Comparison of ENCODE assay signal across 24 mouse cellular contexts in the genomic region with DNA sequence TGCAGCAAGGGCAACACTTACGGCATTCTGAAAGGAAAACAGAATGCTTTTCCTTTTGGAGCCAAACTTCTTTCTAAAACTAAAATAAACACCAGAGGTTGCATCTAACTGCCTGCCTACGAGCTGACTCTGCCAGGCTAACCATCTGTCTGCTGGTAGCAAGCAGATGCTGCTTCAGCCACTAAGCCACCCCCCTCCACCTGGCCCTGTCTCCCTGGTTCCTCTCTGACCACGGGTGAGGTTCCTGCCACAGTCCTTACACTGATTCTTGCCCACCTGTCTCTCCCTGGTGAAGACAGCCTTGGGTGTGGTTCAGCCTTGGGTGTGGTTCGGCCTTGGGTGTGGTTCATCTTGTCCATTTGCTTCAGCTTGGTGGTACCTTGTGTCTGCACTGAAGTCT. TPM values are rescaled to one million over a fixed set of nuclear protein-coding genes. Genes with fewer than 3 reads are reported as not detected.
DNase-seq lines count a peak whose midpoint lies in the region; ATAC-seq lines count a peak whose summit lies in the region.
"Had no signal": no experiment of that assay in that cellular context is flagged by ENCODE, and none has a peak within 500 bp of the region (broad histone marks: within the 10 kb centered on the region; RNA-seq: fewer than 3 reads in every experiment).

No protein-coding gene starts in this region.

- no peaks in the 10 kb centered on the region for H3K9me3 ChIP-seq in forebrain, embryonic 14.5 days (replicated peaks; ENCODE audit: control insufficient read depth, low read length)
- no peaks in the 10 kb centered on the region for H3K9me3 ChIP-seq in forebrain, embryonic 16.5 days (ENCODE audit: control insufficient read depth, low read length)
- H3K9me3 ChIP-seq: embryonic facial prominence, embryonic 10.5 days; hindbrain, embryonic 10.5 days; midbrain, embryonic 15.5 days; neural tube, embryonic 12.5 days had no signal

- no peak overlapping the region for H3K4me2 ChIP-seq in forebrain, embryonic 14.5 days (ENCODE audit: low read length)
- no peak overlapping the region for H3K4me2 ChIP-seq in forebrain, embryonic 16.5 days (ENCODE audit: low read length)
- H3K4me2 ChIP-seq: midbrain, embryonic 15.5 days; neural tube, embryonic 12.5 days had no signal

- H3K27ac ChIP-seq in forebrain, embryonic 14.5 days (ENCODE audit: low read depth, low read length): no peak overlapping the region
- H3K27ac ChIP-seq in forebrain, embryonic 16.5 days (ENCODE audit: low read length): no peak overlapping the region
- H3K27ac ChIP-seq: embryonic facial prominence, embryonic 10.5 days; hindbrain, embryonic 10.5 days; kidney, postnatal 0 days; macrophage; midbrain, embryonic 15.5 days; neural tube, embryonic 12.5 days had no signal

- H3K4me1 ChIP-seq in forebrain, embryonic 14.5 days (ENCODE audit: control insufficient read depth, insufficient read depth, low read length): peaks cover 13% of the 10 kb centered on the region
- peaks cover 36% of the 10 kb centered on the region for H3K4me1 ChIP-seq in forebrain, embryonic 16.5 days (replicated peaks; ENCODE audit: control insufficient read depth, insufficient read depth, low read length)

- H3K9ac ChIP-seq in forebrain, embryonic 14.5 days (ENCODE audit: low read length): no peak overlapping the region
- H3K9ac ChIP-seq in forebrain, embryonic 16.5 days (replicated peaks; ENCODE audit: low read depth, low read length): no peak overlapping the region
- H3K9ac ChIP-seq: midbrain, embryonic 15.5 days; neural tube, embryonic 12.5 days had no signal

- no peak overlapping the region for H3K4me3 ChIP-seq in forebrain, embryonic 14.5 days (ENCODE audit: low read depth, low read length)
- no peak overlapping the region for H3K4me3 ChIP-seq in forebrain, embryonic 16.5 days (replicated peaks; ENCODE audit: low read length)
- H3K4me3 ChIP-seq: embryonic facial prominence, embryonic 10.5 days; erythroblast, embryonic 14.5 days; hindbrain, embryonic 10.5 days; midbrain, embryonic 15.5 days; neural tube, embryonic 12.5 days had no signal

- no peaks in the 10 kb centered on the region; the same call in none of the 2 replicates for H3K27me3 ChIP-seq in forebrain, embryonic 14.5 days (replicated peaks; ENCODE audit: control insufficient read depth, insufficient read depth, low read length)
- peaks cover 3% of the 10 kb centered on the region; the same call in 1 of the 2 replicates for H3K27me3 ChIP-seq in forebrain, embryonic 16.5 days (replicated peaks; ENCODE audit: control insufficient read depth, insufficient read depth, low read length)
- H3K27me3 ChIP-seq: midbrain, embryonic 15.5 days had no signal

- intact Hi-C loops in left cerebral cortex, postnatal 36 days (cut with DNase I): loop anchor here (1.0 kb wide), 1 partner anchor 13 kb away; a partner anchor contains a TSS
- intact Hi-C loops in heart, postnatal 10 days (cut with DNase I): no loop called here

- peak; percentile 33 for DNase-seq in forebrain, embryonic 14.5 days (ENCODE audit: low spot score)
- DNase-seq in retina, postnatal 1 day: peak; percentile 24
- no peak for DNase-seq in retina, embryonic 14.5 days (ENCODE audit: low spot score)
- DNase-seq in left cerebral cortex, postnatal 36 days (ENCODE audit: low spot score in 2 of 2): peak; percentile 72 to 76
- DNase-seq in telencephalon, adult 2 months (ENCODE audit: low read depth, low spot score): peak; percentile 78
- DNase-seq in adrenal gland, adult 2 months: no peak
- DNase-seq in heart, postnatal 10 days: no peak
- DNase-seq: cerebellum, adult 9-11 months; lung, adult 2 months had no signal

- no peak for ATAC-seq in forebrain, embryonic 14.5 days
- ATAC-seq in forebrain, embryonic 16.5 days: no peak
- ATAC-seq: intestine, embryonic 16.5 days; midbrain, embryonic 15.5 days; Patski had no signal

- H3K36me3 ChIP-seq in forebrain, embryonic 14.5 days (ENCODE audit: control insufficient read depth, insufficient read depth, low read length): no peaks in the 10 kb centered on the region
- H3K36me3 ChIP-seq in forebrain, embryonic 16.5 days (ENCODE audit: control insufficient read depth, insufficient read depth): no peaks in the 10 kb centered on the region
- H3K36me3 ChIP-seq: embryonic facial prominence, embryonic 10.5 days; hindbrain, embryonic 10.5 days; midbrain, embryonic 15.5 days; neural tube, embryonic 12.5 days had no signal

- WGBS in forebrain, embryonic 14.5 days: 51% methylated on average over 4 of the region's 4 CpGs
- 52% methylated on average over 3 of the region's 4 CpGs for WGBS in forebrain, embryonic 16.5 days

RNA-seq across cellular contexts. Expression of a gene that starts 12.5 kb away (rescaled TPM):
- 2.3 and 3.2 TPM in 2 replicates for polyA plus RNA-seq in forebrain, embryonic 14.5 days (2014; fragmentation: Nextera tagmentation; extraction: Ambion mirVana)
- polyA plus RNA-seq in forebrain, embryonic 16.5 days (2015; fragmentation: Nextera tagmentation; extraction: Ambion mirVana): 10.3 and 16.3 TPM in 2 replicates
- total RNA-seq in left cerebral cortex, postnatal 36 days (2021): 10 to 100 TPM; 84.9 to 98.5 TPM
- under 1 TPM in 1 of 2 experiments, not detected in 1; 0.48 TPM for total RNA-seq in adrenal gland, adult 2 months (2021)
- polyA plus RNA-seq in adrenal gland, adult 2 months (2012; rRNA removed): 1.1 and 1.2 TPM in 2 replicates
- total RNA-seq in heart, postnatal 10 days (2021): not detected
- total RNA-seq: liver, adult 2 months had no signal
- polyA plus RNA-seq: erythroblast, embryonic 14.5 days; heart, embryonic 14.5 days; hindbrain, embryonic 10.5 days; liver, adult 2 months; macrophage; neural tube, embryonic 12.5 days; Patski had no signal

RNA-seq across cellular contexts. Expression of a gene that starts 23.2 kb away (rescaled TPM):
- not detected in 2 replicates for polyA plus RNA-seq in forebrain, embryonic 14.5 days (2014; fragmentation: Nextera tagmentation; extraction: Ambion mirVana)
- polyA plus RNA-seq in forebrain, embryonic 16.5 days (2015; fragmentation: Nextera tagmentation; extraction: Ambion mirVana): not detected in 2 replicates
- total RNA-seq in left cerebral cortex, postnatal 36 days (2021): not detected
- total RNA-seq in adrenal gland, adult 2 months (2021): not detected
- polyA plus RNA-seq in adrenal gland, adult 2 months (2012; rRNA removed): not detected in 2 replicates
- not detected for total RNA-seq in heart, postnatal 10 days (2021)
- total RNA-seq: gastrocnemius, postnatal 4 days; liver, adult 2 months had no signal
- polyA plus RNA-seq: embryonic facial prominence, embryonic 10.5 days; erythroblast, embryonic 14.5 days; frontal cortex, adult 2 months; heart, embryonic 14.5 days; hindbrain, embryonic 10.5 days; intestine, embryonic 16.5 days; kidney, postnatal 0 days; liver, adult 2 months; lung, adult 2 months; macrophage; midbrain, embryonic 15.5 days; neural tube, embryonic 12.5 days; Patski; urinary bladder, adult 2 months had no signal

RNA-seq across cellular contexts. Expression of a gene that starts 35.8 kb away (rescaled TPM):
- polyA plus RNA-seq in forebrain, embryonic 14.5 days (2014; fragmentation: Nextera tagmentation; extraction: Ambion mirVana): 105 and 106 TPM in 2 replicates
- polyA plus RNA-seq in forebrain, embryonic 16.5 days (2015; fragmentation: Nextera tagmentation; extraction: Ambion mirVana): 107 and 113 TPM in 2 replicates
- total RNA-seq in left cerebral cortex, postnatal 36 days (2021): 10 to 100 TPM; 64.0 to 70.3 TPM
- 100 to 1,000 TPM in 1 of 2 experiments, 10 to 100 TPM in 1; 82.7 to 101 TPM for total RNA-seq in adrenal gland, adult 2 months (2021)
- polyA plus RNA-seq in adrenal gland, adult 2 months (2012; rRNA removed): 56.3 and 76.7 TPM in 2 replicates
- 10 to 100 TPM; 55.5 to 57.3 TPM for total RNA-seq in heart, postnatal 10 days (2021)

RNA-seq across cellular contexts. Expression of a gene that starts 40.9 kb away (rescaled TPM):
- not detected in 2 replicates for polyA plus RNA-seq in forebrain, embryonic 14.5 days (2014; fragmentation: Nextera tagmentation; extraction: Ambion mirVana)
- polyA plus RNA-seq in forebrain, embryonic 16.5 days (2015; fragmentation: Nextera tagmentation; extraction: Ambion mirVana): not detected in 2 replicates
- under 1 TPM in 1 of 2 experiments, not detected in 1; 0.05 TPM for total RNA-seq in left cerebral cortex, postnatal 36 days (2021)
- total RNA-seq in adrenal gland, adult 2 months (2021): not detected
- not detected in 2 replicates for polyA plus RNA-seq in adrenal gland, adult 2 months (2012; rRNA removed)
- total RNA-seq in heart, postnatal 10 days (2021): not detected
- total RNA-seq: gastrocnemius, postnatal 4 days; liver, adult 2 months had no signal
- polyA plus RNA-seq: embryonic facial prominence, embryonic 10.5 days; erythroblast, embryonic 14.5 days; frontal cortex, adult 2 months; heart, embryonic 14.5 days; hindbrain, embryonic 10.5 days; intestine, embryonic 16.5 days; kidney, postnatal 0 days; liver, adult 2 months; lung, adult 2 months; macrophage; midbrain, embryonic 15.5 days; neural tube, embryonic 12.5 days; Patski; urinary bladder, adult 2 months had no signal

Comparison
In these comparisons a context has a peak if more than half of its experiments do, and no peak if none do; other contexts are left out.
1. DNase-seq: peak in forebrain, embryonic 14.5 days (single experiment), retina, postnatal 1 day (single experiment), left cerebral cortex, postnatal 36 days (2 of 2) and telencephalon, adult 2 months (single experiment); none in retina, embryonic 14.5 days (single experiment), adrenal gland, adult 2 months (single experiment) and heart, postnatal 10 days (0 of 2).
2. RNA of a gene that starts 12.5 kb away (total RNA-seq): 84.9 to 98.5 TPM in left cerebral cortex, postnatal 36 days; 0.48 TPM in adrenal gland, adult 2 months and not detected in heart, postnatal 10 days; every median in the first group is over 10 times any median in the second.